Mouse (Mus musculus): ENCODE results near the gene Cyp2c67.
"Not testable (repeated sequence)": the region's sequence is repeated elsewhere in the genome, so short reads cannot be mapped to it uniquely, and the experiment has no call there.

Cyp2c67 gene

GRCm38 (mm10) chr19:39648938-39649337 lies at the start of gene Cyp2c67:
TSS of gene Cyp2c67 (minus strand) at chr19:39649051.
- no peak for DNase-seq

- DNase-seq, result not testable (repeated sequence)
These were observed 16.8 kb upstream of the Cyp2c67 start for GRCm38 (mm10) chr19:39665650-39666049.

GRCm38 (mm10) chr19:39652381-39652780 lies 3.5 kb upstream of the Cyp2c67 start:
- DNase-seq, result no peak

DNA sequence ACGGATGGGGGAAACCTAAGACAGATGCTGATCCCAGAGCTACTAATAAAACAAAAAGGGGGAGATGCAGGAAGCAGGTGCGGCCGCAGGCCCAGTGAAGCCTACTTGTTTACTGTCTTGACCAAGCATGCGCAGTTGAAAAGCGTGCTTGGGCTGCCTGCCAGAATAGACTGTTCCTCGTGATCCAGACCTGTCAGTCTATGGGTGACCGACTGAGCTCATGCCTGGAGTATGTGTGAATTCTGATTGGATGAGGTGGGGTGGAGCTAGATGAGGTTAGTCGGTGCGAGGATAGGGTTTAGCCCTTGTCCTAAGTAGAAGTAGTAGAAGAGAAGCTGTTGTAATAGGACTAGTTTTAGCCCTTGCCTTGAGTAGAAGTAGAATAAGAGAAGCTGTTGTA lies 1.3 kb downstream of the Cyp2c67 start:
- no peak for DNase-seq

DNA sequence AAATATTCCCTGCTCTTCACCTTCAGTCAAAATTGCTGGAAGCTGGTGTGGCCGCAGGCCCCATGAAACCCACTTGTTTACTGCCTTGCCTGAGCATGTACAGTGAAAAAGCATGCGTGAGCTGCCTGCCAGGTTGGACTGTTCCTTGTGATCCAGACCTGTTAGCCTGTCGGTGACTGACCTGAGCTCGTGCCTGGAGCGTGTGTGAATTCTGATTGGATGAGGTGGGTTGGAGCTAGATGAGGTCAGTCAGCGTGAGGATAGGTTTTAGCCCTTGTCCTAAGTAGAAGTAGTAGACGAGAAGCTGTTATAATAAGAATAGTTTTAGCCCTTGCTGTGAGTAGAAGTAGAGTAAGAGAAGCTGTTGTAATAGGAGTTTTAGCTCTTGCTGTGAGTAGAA lies 4.3 kb downstream of the Cyp2c67 start:
- not testable (repeated sequence) for DNase-seq
